Mouse (Mus musculus) c-Kit-positive CD71-positive TER-119-positive erythroid progenitor cells, embryonic 14.5 days (primary cell): ENCODE measurements at regions not wholly inside any gene's neighbourhood (a gene's known extent, or its start where the extent isn't known, plus 50 kb on each side); places are given as distances from the start of the nearest gene placed in this dataset.

ENCODE experiments used
- DNase-seq: peaks from one replicate; pipeline ENCODE4 v3.0.0-alpha.2; 2013; ENCODE audit warnings: low spot score

- no peak for DNase-seq
Measured at GRCm38 (mm10) chr1:194208034-194209000, 409.7 kb upstream of the Plxna2 start.

- no peak for DNase-seq
Measured at GRCm38 (mm10) chr1:194197516-194197915, 420.5 kb upstream of the Plxna2 start.

GRCm38 (mm10) chr1:194182293-194182692 lies 435.7 kb upstream of the Plxna2 start:
- no peak for DNase-seq

GRCm38 (mm10) chr1:194161469-194161868 lies 456.5 kb upstream of the Plxna2 start:
- no peak for DNase-seq

GRCm38 (mm10) chr1:194160761-194161461 lies 457.1 kb upstream of the Plxna2 start:
- DNase-seq: no peak

- DNase-seq: no peak
Measured at GRCm38 (mm10) chr1:194157268-194157667, 460.8 kb upstream of the Plxna2 start.

GRCm38 (mm10) chr1:194148416-194149364 lies 469.3 kb upstream of the Plxna2 start:
- DNase-seq: no peak

- no peak for DNase-seq
Measured at GRCm38 (mm10) chr1:194117631-194118360, 500.2 kb upstream of the Plxna2 start.

- DNase-seq: no peak
Measured at GRCm38 (mm10) chr1:194114399-194114798, 503.6 kb upstream of the Plxna2 start.

GRCm38 (mm10) chr1:194111931-194112330 lies 506.1 kb upstream of the Plxna2 start:
- DNase-seq: no peak

- no peak for DNase-seq
Measured at GRCm38 (mm10) chr1:194109172-194110071, 508.6 kb upstream of the Plxna2 start.

- no peak for DNase-seq
Measured at GRCm38 (mm10) chr1:194108132-194108531, 509.9 kb upstream of the Plxna2 start.

- no peak for DNase-seq
Measured at GRCm38 (mm10) chr1:194107271-194107938, 510.6 kb upstream of the Plxna2 start.

GRCm38 (mm10) chr1:194089918-194090548 lies 528.0 kb upstream of the Plxna2 start:
- no peak for DNase-seq

GRCm38 (mm10) chr1:194058512-194058911 lies 559.5 kb upstream of the Plxna2 start:
- no peak for DNase-seq

- DNase-seq: no peak
Measured at GRCm38 (mm10) chr1:194056544-194056943, 561.5 kb upstream of the Plxna2 start.

GRCm38 (mm10) chr1:194049746-194050351 lies 568.2 kb upstream of the Plxna2 start:
- DNase-seq: no peak
